Mouse (Mus musculus) MEL (cell line): Measurements from ENCODE around the gene Gm7030. TPM values are rescaled to one million over a fixed set of nuclear protein-coding genes. Genes with fewer than 3 reads are reported as not detected.
A peak's percentile ranks its signal among the peaks of the same experiment; 100 is the strongest.
"Not testable (repeated sequence)": the region's sequence is repeated elsewhere in the genome, so short reads cannot be mapped to it uniquely, and the experiment has no call there.

Experiments
- DNase-seq: peaks from one replicate; pipeline ENCODE4 v3.0.0; 2011; ENCODE audit warnings: low read depth, low spot score
- H3K27ac ChIP-seq: 2 replicates; pipeline ENCODE4 v1.5.1; 2012; ENCODE audit warnings: low read depth, mild to moderate bottlenecking, control low read depth, low read length, moderate library complexity; ENCODE audit not compliant: control insufficient read depth
- H3K27me3 ChIP-seq, 2 experiments: fragments of 150-350 bp in 1 of 2; sonication (generic) in 1 of 2; 2 replicates each; pipeline ENCODE4 v1.6.1; 2012; ENCODE audit warnings: low read length in 2 of 2, mild to moderate bottlenecking in 2 of 2, improper control_type of control experiment in 1 of 2, moderate library complexity in 1 of 2; ENCODE audit not compliant: insufficient read depth in 2 of 2, control insufficient read depth in 1 of 2
- H3K36me3 ChIP-seq, 2 experiments: 2 replicates each; pipeline ENCODE4 v1.6.1; 2012 to 2014; ENCODE audit warnings: low read length in 2 of 2, improper control_type of control experiment in 1 of 2, inconsistent platforms in 1 of 2, mild to moderate bottlenecking in 1 of 2; ENCODE audit not compliant: insufficient read depth in 2 of 2, control insufficient read depth in 1 of 2
- H3K4me1 ChIP-seq, 2 experiments: fragments of 150-350 bp in 1 of 2; sonication (generic) in 1 of 2; 2 replicates each; pipeline ENCODE4 v1.6.1; 2012; ENCODE audit warnings: low read length in 2 of 2, improper control_type of control experiment in 1 of 2, mild to moderate bottlenecking in 1 of 2; ENCODE audit not compliant: insufficient read depth in 2 of 2, control insufficient read depth in 1 of 2
- H3K4me3 ChIP-seq, 2 experiments: fragments of 150-350 bp in 1 of 2; sonication (generic) in 1 of 2; 2 replicates each; pipeline ENCODE4 v1.5.1; 2012; ENCODE audit warnings: low read depth in 2 of 2, low read length in 2 of 2, mild to moderate bottlenecking in 2 of 2, moderate library complexity in 2 of 2, control low read depth in 1 of 2, improper control_type of control experiment in 1 of 2; ENCODE audit not compliant: control insufficient read depth in 1 of 2, insufficient read depth in 1 of 2
- H3K79me2 ChIP-seq: 2 replicates; pipeline ENCODE4 v1.6.1; 2012; ENCODE audit warnings: mild to moderate bottlenecking, low read length, moderate library complexity; ENCODE audit not compliant: control insufficient read depth, poor library complexity, insufficient read depth
- H3K9ac ChIP-seq: 2 replicates; pipeline ENCODE4 v1.6.1; 2012; ENCODE audit warnings: low read depth, mild to moderate bottlenecking, control low read depth, low read length, moderate library complexity; ENCODE audit not compliant: control insufficient read depth, poor library complexity, severe bottlenecking
- H3K9me3 ChIP-seq: fragments of 150-350 bp; sonication (generic); replicated peaks from 2 replicates; pipeline ENCODE4 v1.6.1; 2012; ENCODE audit warnings: mild to moderate bottlenecking, low read length, improper control_type of control experiment, moderate library complexity; ENCODE audit not compliant: insufficient read depth
- CTCF ChIP-seq, 3 experiments: IDR thresholded peaks in 2 of 3; conservative IDR thresholded peaks in 1 of 3; 2 replicates each; pipeline ENCODE4 v1.5.1; 2011 to 2012; ENCODE audit warnings: low read length in 3 of 3, low read depth in 2 of 3, mild to moderate bottlenecking in 2 of 3, improper control_type of control experiment in 1 of 3, inconsistent platforms in 1 of 3, mixed read lengths in 1 of 3, moderate library complexity in 1 of 3; ENCODE audit not compliant: control insufficient read depth in 1 of 3, insufficient read depth in 1 of 3, poor library complexity in 1 of 3, severe bottlenecking in 1 of 3
- JUND ChIP-seq: IDR thresholded peaks from 2 replicates; pipeline ENCODE4 v1.6.1; 2011; ENCODE audit warnings: low read depth, mild to moderate bottlenecking, improper control_type of control experiment, low read length
- MAX ChIP-seq: IDR thresholded peaks from 2 replicates; pipeline ENCODE4 v1.6.1; 2011; ENCODE audit warnings: low read length, improper control_type of control experiment
- MYB ChIP-seq: IDR thresholded peaks from 2 replicates; pipeline ENCODE4 v1.6.1; 2011; ENCODE audit warnings: mild to moderate bottlenecking, low read depth, low read length, improper control_type of control experiment
- MYC ChIP-seq: IDR thresholded peaks from 2 replicates; pipeline ENCODE4 v1.6.1; 2011; ENCODE audit warnings: low read depth, mild to moderate bottlenecking, low read length, improper control_type of control experiment, moderate library complexity
- NELFE ChIP-seq: IDR thresholded peaks from 2 replicates; pipeline ENCODE4 v1.6.1; 2011; ENCODE audit warnings: low read depth, low read length, improper control_type of control experiment
- NRF1 ChIP-seq: IDR thresholded peaks from 2 replicates; pipeline ENCODE4 v1.6.1; 2014; ENCODE audit warnings: low read depth, mild to moderate bottlenecking, inconsistent platforms, low read length, improper control_type of control experiment, moderate library complexity; ENCODE audit not compliant: poor library complexity, insufficient read depth, severe bottlenecking
- POLR2A ChIP-seq, 2 experiments: IDR thresholded peaks; 2 replicates each; pipeline ENCODE4 v1.6.1; 2011 to 2012; ENCODE audit warnings: low read length in 2 of 2, mild to moderate bottlenecking in 2 of 2, control low read depth in 1 of 2, improper control_type of control experiment in 1 of 2, low read depth in 1 of 2, moderate library complexity in 1 of 2; ENCODE audit not compliant: control insufficient read depth in 1 of 2, insufficient read depth in 1 of 2, poor library complexity in 1 of 2
- POLR2AphosphoS2 ChIP-seq: IDR thresholded peaks from 2 replicates; pipeline ENCODE4 v1.6.1; 2011; ENCODE audit warnings: low read length, improper control_type of control experiment
- RAD21 ChIP-seq: IDR thresholded peaks from 2 replicates; pipeline ENCODE4 v1.6.1; 2011; ENCODE audit warnings: mild to moderate bottlenecking, low read depth, low read length, improper control_type of control experiment
- SIN3A ChIP-seq: IDR thresholded peaks from 2 replicates; pipeline ENCODE4 v1.6.1; 2012; ENCODE audit warnings: low read length, improper control_type of control experiment, inconsistent platforms
- SMC3 ChIP-seq: IDR thresholded peaks from 2 replicates; pipeline ENCODE4 v1.6.1; 2011; ENCODE audit warnings: low read depth, low read length, improper control_type of control experiment
- TAL1 ChIP-seq: IDR thresholded peaks from 2 replicates; pipeline ENCODE4 v1.6.1; 2012; ENCODE audit warnings: mild to moderate bottlenecking, inconsistent platforms, low read length, moderate library complexity, mixed read lengths
- TBP ChIP-seq: IDR thresholded peaks from 2 replicates; pipeline ENCODE4 v1.8.0; 2011; ENCODE audit warnings: low read depth, low read length, improper control_type of control experiment
- TCF12 ChIP-seq: IDR thresholded peaks from 2 replicates; pipeline ENCODE4 v1.6.1; 2014; ENCODE audit warnings: low read depth, mild to moderate bottlenecking, inconsistent platforms, low read length, improper control_type of control experiment, moderate library complexity
- USF2 ChIP-seq, 2 experiments: IDR thresholded peaks; 2 replicates each; pipeline ENCODE4 v1.6.1; 2011 to 2012; ENCODE audit warnings: improper control_type of control experiment in 2 of 2, low read length in 2 of 2, borderline replicate concordance in 1 of 2, inconsistent platforms in 1 of 2, low read depth in 1 of 2, mild to moderate bottlenecking in 1 of 2; ENCODE audit not compliant: insufficient read depth in 1 of 2
- ZC3H11A ChIP-seq: IDR thresholded peaks from 2 replicates; pipeline ENCODE4 v1.6.1; 2012; ENCODE audit warnings: low read depth, mild to moderate bottlenecking, inconsistent platforms, low read length, improper control_type of control experiment
- ZKSCAN1 ChIP-seq: IDR thresholded peaks from 2 replicates; pipeline ENCODE4 v1.6.1; 2012; ENCODE audit warnings: low read depth, mild to moderate bottlenecking, inconsistent platforms, low read length, improper control_type of control experiment, moderate library complexity
- ZNF384 ChIP-seq: IDR thresholded peaks from 2 replicates; pipeline ENCODE4 v1.6.1; 2012; ENCODE audit warnings: low read depth, mild to moderate bottlenecking, inconsistent platforms, low read length, improper control_type of control experiment
- polyA plus RNA-seq, 2 experiments: library from polyadenylated mRNA; stranded (reverse) in 1 of 2; unstranded in 1 of 2; fragments of >175 nt in 1 of 2; fragments of >200 nt in 1 of 2; gene quantifications; 2 replicates each; pipeline versions ENCODE4 v1.2.1 to v1.2.4; 2012; ENCODE audit warnings: low replicate concordance in 2 of 2, low read depth in 1 of 2; ENCODE audit not compliant: insufficient read length in 2 of 2, insufficient read depth in 1 of 2, missing spikeins in 1 of 2
- total RNA-seq: library from RNA; depleted of rRNA; stranded (reverse); fragments of 300-350 nt; gene quantifications from 2 replicates; pipeline ENCODE4 v1.2.3, GENCODE M21; 2012; rRNA removed

The Gm7030 gene
- total and polyA plus RNA-seq, 3 experiments: not detected

DNA sequence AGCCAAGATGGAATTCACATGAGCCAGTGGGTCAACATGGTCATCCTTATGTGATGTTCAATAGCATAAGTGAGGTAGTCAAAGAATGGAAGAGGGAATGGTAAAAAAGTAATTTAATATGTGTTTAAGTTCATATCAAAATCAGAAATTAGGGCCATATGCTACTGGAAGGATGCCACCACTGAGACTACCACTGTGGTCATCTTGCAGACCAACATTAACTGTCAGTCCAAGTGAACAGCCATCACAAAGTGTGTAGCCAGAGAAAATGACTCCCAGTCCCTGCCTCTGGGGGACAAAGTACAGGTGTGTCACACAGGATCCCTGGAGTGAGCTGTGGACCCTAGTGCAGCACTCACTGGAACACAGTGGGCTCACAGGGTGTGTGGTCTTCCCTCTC lies 47.3 kb downstream of the Gm7030 start:
- not testable (repeated sequence) for H3K9me3 ChIP-seq, H3K4me3 ChIP-seq, H3K9ac ChIP-seq, H3K27me3 ChIP-seq, DNase-seq, H3K79me2 ChIP-seq, H3K36me3 ChIP-seq, H3K4me1 ChIP-seq, H3K27ac ChIP-seq

DNA sequence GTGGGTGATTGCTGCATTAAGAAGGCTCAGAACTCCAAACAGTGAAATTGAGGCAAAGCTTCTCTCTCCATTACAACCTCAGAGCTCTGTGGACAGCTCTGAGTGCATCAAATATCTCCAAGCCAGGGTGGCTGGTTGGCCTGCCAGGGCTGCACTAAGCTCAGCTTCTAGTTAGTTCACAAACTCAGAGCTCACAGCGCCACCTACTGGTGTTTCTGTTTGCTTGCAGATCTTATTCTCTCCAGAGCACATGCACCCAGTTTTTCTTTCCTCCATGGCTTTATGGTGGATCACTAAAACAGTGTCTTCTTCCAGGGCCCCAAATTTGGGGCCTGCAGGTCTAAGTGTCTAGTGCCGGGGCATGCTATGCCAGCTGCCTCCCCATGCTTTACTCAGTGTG lies 68.4 kb downstream of the Gm7030 start:
- no peaks in the 10 kb centered on the region for H3K36me3 ChIP-seq
- no peaks in the 10 kb centered on the region for H3K4me1 ChIP-seq
- H3K4me3 ChIP-seq: no peak overlapping the region
- no peak overlapping the region for H3K27ac ChIP-seq
- no peaks in the 10 kb centered on the region for H3K9me3 ChIP-seq
- DNase-seq: peak; percentile 91
- TF ChIP-seq CTCF (IDR thresholded peaks at IDR 0.05 in 2 of 3, conservative IDR thresholded peaks at IDR 0.05 in 1 of 3; ENCODE audit: control insufficient read depth in 1 of 3, insufficient read depth in 1 of 3, low read depth in 2 of 3, low read length in 3 of 3, poor library complexity in 1 of 3, severe bottlenecking in 1 of 3): peak; percentile 58 to 77 (median 63); a peak in 5 of 6 replicates
- TF ChIP-seq RAD21: peak; percentile 74
- no peak for TF ChIP-seq TAL1
- TF ChIP-seq SMC3: peak; percentile 89
- TF ChIP-seq MYC: peak; percentile 63; the same call in 1 of the 2 replicates
- TF ChIP-seq POLR2AphosphoS2: no peak
- TF ChIP-seq ZNF384: no peak
- no peak for TF ChIP-seq USF2 (IDR thresholded peaks at IDR 0.05; ENCODE audit: borderline replicate concordance in 1 of 2, insufficient read depth in 1 of 2, low read depth in 1 of 2, low read length in 2 of 2)
- TF ChIP-seq ZC3H11A: peak; percentile 79
- TF ChIP-seq SIN3A: peak; percentile 44; the same call in 1 of the 2 replicates
- no peak for TF ChIP-seq NRF1
- TF ChIP-seq JUND: no peak
- no peak for TF ChIP-seq MYB
- no peak for TF ChIP-seq TBP
- no peak for TF ChIP-seq POLR2A (IDR thresholded peaks at IDR 0.05; ENCODE audit: control insufficient read depth in 1 of 2, insufficient read depth in 1 of 2, low read depth in 1 of 2, low read length in 2 of 2, poor library complexity in 1 of 2)
- TF ChIP-seq MAX: no peak
- TF ChIP-seq ZKSCAN1: no peak
- no peak for TF ChIP-seq NELFE
- TF ChIP-seq TCF12: no peak
- H3K79me2 ChIP-seq: no peaks in the 10 kb centered on the region
- H3K9ac ChIP-seq: no peak overlapping the region
- no peaks in the 10 kb centered on the region; a peak in 1 of 4 replicates for H3K27me3 ChIP-seq

Other genes with a start within 250 kb of the Gm7030 start
- 75.4 and 79.2 TPM in 2 replicates for gene Dhx16, start 249.6 kb downstream of the Gm7030 start, total RNA-seq
- 100 to 1,000 TPM in 1 of 2 experiments, not detected in 1; 101 TPM for gene Dhx16, start 249.6 kb downstream of the Gm7030 start, polyA plus RNA-seq
- gene 2310061I04Rik, start 232.0 kb downstream of the Gm7030 start, total RNA-seq: 10.9 and 11.4 TPM in 2 replicates
- gene 2310061I04Rik, start 232.0 kb downstream of the Gm7030 start, polyA plus RNA-seq: 100 to 1,000 TPM in 1 of 2 experiments, not detected in 1; 106 TPM
- 4.4 and 4.6 TPM in 2 replicates for gene Atat1, start 219.3 kb downstream of the Gm7030 start, total RNA-seq
- 10 to 100 TPM in 1 of 2 experiments, not detected in 1; 14.4 TPM for gene Atat1, start 219.3 kb downstream of the Gm7030 start, polyA plus RNA-seq
- 149 and 179 TPM in 2 replicates for gene Mrps18b, start 213.0 kb downstream of the Gm7030 start, total RNA-seq
- gene Mrps18b, start 213.0 kb downstream of the Gm7030 start, polyA plus RNA-seq: 100 to 1,000 TPM in 1 of 2 experiments, not detected in 1; 239 TPM
- gene Ppp1r10, start 213.0 kb downstream of the Gm7030 start, total RNA-seq: 24.2 and 25.3 TPM in 2 replicates
- gene Ppp1r10, start 213.0 kb downstream of the Gm7030 start, polyA plus RNA-seq: 10 to 100 TPM in 1 of 2 experiments, not detected in 1; 61.4 TPM
- gene Abcf1, start 159.7 kb downstream of the Gm7030 start, total RNA-seq: 137 and 142 TPM in 2 replicates
- 100 to 1,000 TPM in 1 of 2 experiments, not detected in 1; 312 TPM for gene Abcf1, start 159.7 kb downstream of the Gm7030 start, polyA plus RNA-seq
- 50.7 and 57.1 TPM in 2 replicates for gene Gnl1, start 149.6 kb downstream of the Gm7030 start, total RNA-seq
- 10 to 100 TPM in 1 of 2 experiments, not detected in 1; 98.5 TPM for gene Gnl1, start 149.6 kb downstream of the Gm7030 start, polyA plus RNA-seq
- 12.2 and 13.8 TPM in 2 replicates for gene Prr3, start 149.2 kb downstream of the Gm7030 start, total RNA-seq
- gene Prr3, start 149.2 kb downstream of the Gm7030 start, polyA plus RNA-seq: 10 to 100 TPM in 1 of 2 experiments, not detected in 1; 48.1 TPM
- gene H2-T24, start 108.9 kb downstream of the Gm7030 start, total RNA-seq: 25.4 and 25.9 TPM in 2 replicates
- gene H2-T24, start 108.9 kb downstream of the Gm7030 start, polyA plus RNA-seq: 10 to 100 TPM in 1 of 2 experiments, not detected in 1; 14.1 TPM
- 18.3 and 20.3 TPM in 2 replicates for gene H2-T23, start 96.6 kb downstream of the Gm7030 start, total RNA-seq
- gene H2-T23, start 96.6 kb downstream of the Gm7030 start, polyA plus RNA-seq: 10 to 100 TPM in 1 of 2 experiments, not detected in 1; 12.2 TPM
- 22.5 and 27.0 TPM in 2 replicates for gene H2-T22, start 86.7 kb downstream of the Gm7030 start, total RNA-seq
- gene H2-T22, start 86.7 kb downstream of the Gm7030 start, polyA plus RNA-seq: 10 to 100 TPM in 1 of 2 experiments, not detected in 1; 45.5 TPM
- gene Gm6034, start 86.5 kb downstream of the Gm7030 start, total RNA-seq: not detected in 2 replicates
- under 1 TPM in 1 of 2 experiments, not detected in 1; 0.11 TPM for gene Gm6034, start 86.5 kb downstream of the Gm7030 start, polyA plus RNA-seq
- 5.8 and 6.4 TPM in 2 replicates for gene Gm11127, start 71.1 kb downstream of the Gm7030 start, total RNA-seq
- gene Gm11127, start 71.1 kb downstream of the Gm7030 start, polyA plus RNA-seq: 1 to 10 TPM in 1 of 2 experiments, not detected in 1; 1.5 TPM
- not detected in 2 replicates for gene Gm19684, start 7.7 kb downstream of the Gm7030 start, total RNA-seq
- not detected for gene Gm19684, start 7.7 kb downstream of the Gm7030 start, polyA plus RNA-seq
- not detected in 2 replicates for gene Gm8909, start 39.1 kb upstream of the Gm7030 start, total RNA-seq
- 1 to 10 TPM in 1 of 2 experiments, not detected in 1; 3.0 TPM for gene Gm8909, start 39.1 kb upstream of the Gm7030 start, polyA plus RNA-seq
- not detected in 2 replicates for gene H2-T3, start 60.9 kb upstream of the Gm7030 start, total RNA-seq
- not detected for gene H2-T3, start 60.9 kb upstream of the Gm7030 start, polyA plus RNA-seq
- 57.8 and 63.8 TPM in 2 replicates for gene Rpp21, start 128.6 kb upstream of the Gm7030 start, total RNA-seq
- 100 to 1,000 TPM in 1 of 2 experiments, not detected in 1; 116 TPM for gene Rpp21, start 128.6 kb upstream of the Gm7030 start, polyA plus RNA-seq
- 9.4 and 13.5 TPM in 2 replicates for gene Trim39, start 142.8 kb upstream of the Gm7030 start, total RNA-seq
- gene Trim39, start 142.8 kb upstream of the Gm7030 start, polyA plus RNA-seq: 10 to 100 TPM in 1 of 2 experiments, not detected in 1; 16.0 TPM
- gene H2-M10.2, start 157.1 kb upstream of the Gm7030 start, total RNA-seq: not detected in 2 replicates
- gene H2-M10.2, start 157.1 kb upstream of the Gm7030 start, polyA plus RNA-seq: not detected
- gene H2-M10.1, start 196.7 kb upstream of the Gm7030 start, total RNA-seq: not detected in 2 replicates
- gene H2-M10.1, start 196.7 kb upstream of the Gm7030 start, polyA plus RNA-seq: not detected
- not detected in 2 replicates for gene H2-M10.3, start 239.0 kb upstream of the Gm7030 start, total RNA-seq
- gene H2-M10.3, start 239.0 kb upstream of the Gm7030 start, polyA plus RNA-seq: not detected